Mouse (Mus musculus): ENCODE results near the gene Myct1. TPM values are rescaled to one million over a fixed set of nuclear protein-coding genes. Genes with fewer than 3 reads are reported as not detected.
A peak's percentile ranks its signal among the peaks of the same experiment; 100 is the strongest.

The Myct1 gene
- 1.5 and 2.2 TPM in 2 replicates for polyA plus RNA-seq (2016; fragmentation: Nextera tagmentation; extraction: Ambion mirVana)

GRCm38 (mm10) chr10:5593464-5593863 is at the start of gene Myct1:
Gene Myct1 (plus strand): TSS chr10:5593775.
- Histone ChIP-seq H3K27me3 (ENCODE audit: insufficient read depth, poor library complexity, severe bottlenecking) (no peaks in the 10 kb centered on the region), H3K9me3 (no peaks in the 10 kb centered on the region), H3K4me1 (replicated peaks) (no peaks in the 10 kb centered on the region), H3K27ac (no peak within 1 kb of the TSS), H3K4me3 (no peak within 1 kb of the TSS), H3K36me3 (no peaks in the 10 kb centered on the region)
- 58% methylated on average over 5 of the region's 5 CpGs for WGBS
- DNase-seq (ENCODE audit: low spot score) = no peak

- 94% methylated on average over 5 of the region's 5 CpGs for WGBS
- Histone ChIP-seq H3K27ac (no peak overlapping the region), H3K4me1 (replicated peaks) (peaks cover 14% of the 10 kb centered on the region), H3K27me3 (ENCODE audit: insufficient read depth, poor library complexity, severe bottlenecking) (peaks cover 4% of the 10 kb centered on the region), H3K36me3 (no peaks in the 10 kb centered on the region), H3K4me3 (no peak overlapping the region), H3K9me3 (no peaks in the 10 kb centered on the region)
- no peak for DNase-seq (ENCODE audit: low spot score)
Measured at GRCm38 (mm10) chr10:5546428-5546827, 47.1 kb upstream of the Myct1 start.

DNA sequence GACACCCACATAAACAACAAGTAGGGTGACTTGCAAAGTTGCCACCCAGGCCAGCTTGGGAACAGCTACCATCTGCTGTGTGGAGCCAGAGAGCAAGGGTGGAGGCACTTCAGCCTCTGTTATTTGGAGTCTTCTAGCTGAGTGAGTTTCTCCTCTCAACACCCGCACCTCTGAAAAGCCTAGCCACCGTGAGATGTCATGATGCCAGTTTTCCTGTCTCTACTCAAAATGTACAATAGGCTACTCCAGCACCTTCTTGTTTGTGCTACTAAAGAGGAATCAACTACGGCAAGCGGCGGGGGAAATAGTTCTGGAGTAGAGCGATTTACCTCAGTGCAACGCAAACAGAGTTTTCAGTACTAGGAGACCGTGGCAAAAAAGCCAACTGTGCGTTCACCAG is 45.8 kb upstream of the Myct1 start:
- DNase-seq (ENCODE audit: low spot score) = no peak
- Histone ChIP-seq H3K27me3 (ENCODE audit: insufficient read depth, poor library complexity, severe bottlenecking) (peaks cover 4% of the 10 kb centered on the region), H3K4me3 (no peak overlapping the region), H3K9me3 (no peaks in the 10 kb centered on the region), H3K36me3 (no peaks in the 10 kb centered on the region), H3K27ac (no peak overlapping the region), H3K4me1 (replicated peaks) (peaks cover 14% of the 10 kb centered on the region)
- WGBS = 91% methylated on average over 9 of the region's 9 CpGs

DNA sequence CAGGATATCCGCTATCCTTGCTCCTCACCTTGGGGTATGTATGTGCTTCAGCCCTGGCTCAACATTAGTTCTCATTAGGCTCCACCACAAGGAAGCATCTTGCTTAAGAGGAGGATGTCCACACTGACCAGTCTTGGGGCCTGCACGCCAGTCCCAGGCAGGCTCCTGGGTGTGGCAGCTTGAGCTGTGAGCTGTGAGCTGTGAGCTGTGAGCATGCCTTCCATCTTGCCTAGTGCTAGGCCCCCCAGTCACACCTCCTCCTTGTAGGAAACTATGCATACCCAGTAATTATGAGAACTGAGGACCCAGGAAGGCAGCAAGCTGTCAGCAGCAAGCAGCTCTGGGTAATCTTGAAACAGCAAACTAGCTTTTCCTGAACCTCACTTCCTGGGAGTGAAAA is 44.9 kb upstream of the Myct1 start:
- H3K36me3 ChIP-seq = no peaks in the 10 kb centered on the region
- H3K4me1 ChIP-seq (replicated peaks) = peaks cover 14% of the 10 kb centered on the region
- WGBS = 83% methylated on average over 2 of the region's 2 CpGs
- H3K4me3 ChIP-seq = no peak overlapping the region
- H3K27ac ChIP-seq = no peak overlapping the region
- peaks cover 4% of the 10 kb centered on the region for H3K27me3 ChIP-seq (ENCODE audit: insufficient read depth, poor library complexity, severe bottlenecking)
- DNase-seq (ENCODE audit: low spot score) = no peak
- no peaks in the 10 kb centered on the region for H3K9me3 ChIP-seq

DNA sequence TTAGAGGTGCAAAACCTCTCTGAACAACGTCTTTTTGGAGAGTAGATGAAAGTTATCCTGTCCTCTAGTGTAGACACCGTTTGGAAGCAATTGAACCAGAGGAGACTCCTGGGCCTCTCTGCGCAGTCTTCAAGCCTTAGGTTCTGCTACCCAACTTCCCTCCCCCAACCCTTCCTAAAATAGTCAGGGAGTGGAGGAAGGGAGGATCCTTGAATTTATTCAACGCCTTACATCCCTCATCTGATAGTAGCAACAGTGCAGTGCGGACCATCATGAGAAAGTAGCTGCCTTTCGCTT is 43.8 kb upstream of the Myct1 start:
- Histone ChIP-seq H3K4me3 (peak overlapping the region; percentile 69), H3K27me3 (ENCODE audit: insufficient read depth, poor library complexity, severe bottlenecking) (peaks cover 4% of the 10 kb centered on the region), H3K9me3 (no peaks in the 10 kb centered on the region), H3K36me3 (no peaks in the 10 kb centered on the region), H3K27ac (no peak overlapping the region), H3K4me1 (replicated peaks) (peaks cover 14% of the 10 kb centered on the region)
- 8% methylated on average over 6 of the region's 6 CpGs for WGBS
- DNase-seq (ENCODE audit: low spot score) = no peak

- peak overlapping the region; percentile 69 for H3K4me3 ChIP-seq
- H3K9me3 ChIP-seq = no peaks in the 10 kb centered on the region
- WGBS = under 1% methylated on average over 43 of the region's 44 CpGs
- no peaks in the 10 kb centered on the region for H3K36me3 ChIP-seq
- peaks cover 14% of the 10 kb centered on the region for H3K4me1 ChIP-seq (replicated peaks)
- DNase-seq (ENCODE audit: low spot score) = peak; percentile 65
- H3K27me3 ChIP-seq (ENCODE audit: insufficient read depth, poor library complexity, severe bottlenecking) = peaks cover 4% of the 10 kb centered on the region
- H3K27ac ChIP-seq = peak overlapping the region; percentile 72
Measured at GRCm38 (mm10) chr10:5550168-5551021, 43.2 kb upstream of the Myct1 start.

DNA sequence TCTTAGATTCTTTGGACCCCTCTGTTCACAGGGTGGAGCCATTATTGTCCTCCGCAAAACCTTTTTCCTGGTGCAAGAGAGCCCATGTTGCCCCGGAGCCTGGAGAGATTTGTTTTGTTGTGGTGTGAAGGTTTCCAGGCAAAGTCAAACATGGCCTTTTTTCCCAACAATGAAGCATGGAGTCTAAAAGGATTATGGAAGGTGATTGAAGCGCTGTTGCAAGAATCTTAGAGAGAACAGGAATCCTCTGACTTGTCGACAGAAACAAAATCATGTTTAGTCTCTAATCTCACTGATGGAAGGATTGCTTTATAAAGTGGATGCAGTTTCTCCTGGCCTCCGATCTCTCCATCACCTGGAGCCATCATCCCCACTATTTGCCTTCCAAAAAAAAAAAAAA is 42.2 kb upstream of the Myct1 start, which contains the start of gene Syne1:
TSS of gene Syne1 (minus strand) at position 101 of the 400 bp plus-strand sequence.
- Histone ChIP-seq H3K9me3 (no peaks in the 10 kb centered on the region), H3K4me3 (peak within 1 kb of the TSS; percentile 69), H3K27me3 (ENCODE audit: insufficient read depth, poor library complexity, severe bottlenecking) (peaks cover 4% of the 10 kb centered on the region), H3K27ac (peak within 1 kb of the TSS; percentile 72), H3K36me3 (no peaks in the 10 kb centered on the region), H3K4me1 (replicated peaks) (peaks cover 14% of the 10 kb centered on the region)
- DNase-seq (ENCODE audit: low spot score) = no peak
- 81% methylated on average over 5 of the region's 5 CpGs for WGBS

DNA sequence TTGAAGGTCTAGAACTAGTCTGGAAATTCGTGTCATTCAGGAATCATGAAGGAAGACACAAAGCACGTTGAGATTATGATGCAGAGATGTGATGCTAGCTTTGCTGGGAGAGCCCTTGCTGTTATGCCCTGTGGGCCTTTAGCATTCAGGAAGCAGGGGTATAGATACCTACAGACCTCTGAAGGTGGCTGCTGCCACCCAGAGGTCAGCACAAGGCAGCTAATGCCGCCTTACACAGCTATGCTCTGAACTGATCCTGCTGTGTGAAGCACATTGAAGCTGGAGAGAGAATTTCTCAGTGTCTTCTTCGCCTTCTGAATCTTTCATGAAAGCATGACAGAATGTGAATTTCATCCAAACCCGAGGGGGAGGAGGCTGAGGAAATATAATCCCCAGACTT is 38.6 kb upstream of the Myct1 start:
- 23% methylated on average over 5 of the region's 5 CpGs for WGBS
- Histone ChIP-seq H3K27me3 (ENCODE audit: insufficient read depth, poor library complexity, severe bottlenecking) (no peaks in the 10 kb centered on the region), H3K27ac (no peak overlapping the region), H3K9me3 (no peaks in the 10 kb centered on the region), H3K4me1 (replicated peaks) (peaks cover 10% of the 10 kb centered on the region), H3K36me3 (no peaks in the 10 kb centered on the region), H3K4me3 (no peak overlapping the region)
- no peak for DNase-seq (ENCODE audit: low spot score)

DNA sequence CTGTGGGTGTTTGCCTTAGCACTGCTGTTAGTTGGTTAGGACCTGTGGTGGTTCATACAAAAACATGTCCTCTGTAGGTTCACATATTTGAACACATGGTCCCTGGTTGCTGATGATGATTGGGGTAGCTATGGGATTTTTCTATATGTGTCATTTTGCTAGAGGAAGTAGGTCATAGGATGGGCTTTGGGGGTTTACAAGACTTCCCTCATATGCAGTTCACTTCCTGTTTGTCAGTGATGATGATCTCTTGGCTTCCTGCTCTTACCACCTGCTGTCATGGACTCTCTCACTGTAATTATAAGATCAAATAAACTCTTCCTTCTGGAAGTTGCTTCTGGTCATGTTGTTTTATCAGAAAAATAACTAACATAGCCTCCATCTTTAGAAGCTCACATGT is 34.8 kb upstream of the Myct1 start:
- H3K4me3 ChIP-seq = no peak overlapping the region
- DNase-seq (ENCODE audit: low spot score) = no peak
- no peaks in the 10 kb centered on the region for H3K4me1 ChIP-seq (replicated peaks)
- H3K27ac ChIP-seq = no peak overlapping the region
- no peaks in the 10 kb centered on the region for H3K9me3 ChIP-seq
- H3K27me3 ChIP-seq (ENCODE audit: insufficient read depth, poor library complexity, severe bottlenecking) = no peaks in the 10 kb centered on the region
- no peaks in the 10 kb centered on the region for H3K36me3 ChIP-seq

DNA sequence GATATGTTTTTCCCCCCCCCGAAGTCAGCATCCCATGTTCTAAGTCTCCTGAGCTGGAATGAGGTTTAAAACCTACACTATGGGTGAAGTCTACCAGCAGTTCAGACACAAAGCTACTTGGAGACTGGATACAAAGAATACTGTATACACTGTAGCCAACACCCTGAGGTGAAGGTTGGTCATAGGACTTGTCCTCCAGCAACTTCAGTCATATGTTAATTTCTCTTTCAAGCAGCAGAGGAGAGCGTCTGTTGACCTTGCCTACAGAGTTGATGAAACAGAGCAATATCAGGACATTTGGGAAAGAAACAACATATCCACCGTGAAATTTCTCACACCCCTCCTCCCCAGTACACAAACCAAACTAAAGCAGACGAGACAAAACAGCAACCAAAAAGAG is 33.0 kb upstream of the Myct1 start:
- no peaks in the 10 kb centered on the region for H3K27me3 ChIP-seq (ENCODE audit: insufficient read depth, poor library complexity, severe bottlenecking)
- H3K4me1 ChIP-seq (replicated peaks) = no peaks in the 10 kb centered on the region
- H3K27ac ChIP-seq = no peak overlapping the region
- WGBS = 74% methylated on average over 4 of the region's 4 CpGs
- no peak overlapping the region for H3K4me3 ChIP-seq
- H3K9me3 ChIP-seq = no peaks in the 10 kb centered on the region
- no peaks in the 10 kb centered on the region for H3K36me3 ChIP-seq
- DNase-seq (ENCODE audit: low spot score) = no peak

GRCm38 (mm10) chr10:5561706-5562105 is 31.9 kb upstream of the Myct1 start:
- no peak overlapping the region for H3K4me3 ChIP-seq
- no peaks in the 10 kb centered on the region for H3K9me3 ChIP-seq
- H3K4me1 ChIP-seq (replicated peaks) = no peaks in the 10 kb centered on the region
- WGBS = 84% methylated on average over 4 of the region's 4 CpGs
- H3K36me3 ChIP-seq = no peaks in the 10 kb centered on the region
- H3K27me3 ChIP-seq (ENCODE audit: insufficient read depth, poor library complexity, severe bottlenecking) = no peaks in the 10 kb centered on the region
- DNase-seq (ENCODE audit: low spot score) = no peak
- no peak overlapping the region for H3K27ac ChIP-seq

- no peaks in the 10 kb centered on the region for H3K4me1 ChIP-seq (replicated peaks)
- WGBS = 85% methylated on average over 4 of the region's 4 CpGs
- no peaks in the 10 kb centered on the region for H3K36me3 ChIP-seq
- no peak overlapping the region for H3K4me3 ChIP-seq
- no peak overlapping the region for H3K27ac ChIP-seq
- H3K9me3 ChIP-seq = no peaks in the 10 kb centered on the region
- no peaks in the 10 kb centered on the region for H3K27me3 ChIP-seq (ENCODE audit: insufficient read depth, poor library complexity, severe bottlenecking)
- DNase-seq (ENCODE audit: low spot score) = no peak
Measured at GRCm38 (mm10) chr10:5568991-5569390, 24.6 kb upstream of the Myct1 start.

DNA sequence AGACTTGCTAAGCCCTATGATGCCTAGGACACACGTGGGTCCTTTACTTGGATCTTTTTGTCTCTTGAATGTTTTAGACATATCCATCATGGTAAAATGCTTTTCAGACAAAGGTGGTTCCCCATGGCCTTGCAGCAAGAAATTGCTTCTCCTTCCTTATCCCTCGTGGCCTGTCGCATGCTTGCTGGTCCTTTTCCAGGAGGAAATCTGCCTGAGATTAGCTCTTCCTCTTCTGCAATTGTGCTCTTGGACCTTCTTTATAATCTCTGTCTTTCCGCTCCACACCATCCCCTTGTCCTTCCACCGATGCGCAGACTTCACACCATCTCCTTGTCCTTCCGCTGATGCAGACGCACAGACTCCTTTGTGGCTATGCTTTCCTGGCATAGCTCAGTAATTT is 23.5 kb upstream of the Myct1 start:
- H3K9me3 ChIP-seq = no peaks in the 10 kb centered on the region; the same call in 1 of the 2 replicates
- WGBS = 91% methylated on average over 8 of the region's 8 CpGs
- no peaks in the 10 kb centered on the region for H3K4me1 ChIP-seq (replicated peaks)

DNA sequence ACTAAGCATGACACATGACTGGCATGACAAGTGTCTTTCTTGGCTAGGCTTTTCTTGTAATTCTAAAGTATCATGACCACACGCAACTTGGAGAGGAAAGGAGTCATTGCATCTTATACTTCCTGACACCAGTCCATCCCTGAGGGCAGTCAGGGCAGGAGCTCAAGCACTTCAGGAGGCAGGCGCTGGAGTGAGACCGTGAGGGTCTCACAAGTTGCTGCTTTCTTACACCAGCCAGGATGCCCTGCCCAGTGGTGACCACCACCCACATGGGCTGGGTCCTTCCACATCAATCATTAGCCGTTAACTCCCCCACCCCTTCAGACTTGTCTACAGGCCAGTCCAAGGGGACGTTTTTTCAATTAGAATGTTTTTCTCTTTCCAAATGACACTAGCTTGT is 22.2 kb upstream of the Myct1 start:
- no peak for DNase-seq (ENCODE audit: low spot score)
- no peaks in the 10 kb centered on the region; the same call in 1 of the 2 replicates for H3K9me3 ChIP-seq
- no peaks in the 10 kb centered on the region for H3K27me3 ChIP-seq (ENCODE audit: insufficient read depth, poor library complexity, severe bottlenecking)
- no peak overlapping the region for H3K4me3 ChIP-seq
- no peaks in the 10 kb centered on the region for H3K4me1 ChIP-seq (replicated peaks)
- WGBS = 77% methylated on average over 5 of the region's 5 CpGs
- H3K36me3 ChIP-seq = no peaks in the 10 kb centered on the region
- no peak overlapping the region for H3K27ac ChIP-seq

More for the DNA sequence above, 23.5 kb upstream of the Myct1 start:
- Histone ChIP-seq H3K4me3 (no peak overlapping the region), H3K27me3 (ENCODE audit: insufficient read depth, poor library complexity, severe bottlenecking) (no peaks in the 10 kb centered on the region), H3K36me3 (no peaks in the 10 kb centered on the region), H3K27ac (no peak overlapping the region)
- no peak for DNase-seq (ENCODE audit: low spot score)
